Mouse (Mus musculus): ENCODE results near the gene Efna2. TPM values are rescaled to one million over a fixed set of nuclear protein-coding genes. Genes with fewer than 3 reads are reported as not detected.
"Not testable (repeated sequence)": the region's sequence is repeated elsewhere in the genome, so short reads cannot be mapped to it uniquely, and the experiment has no call there.

Gene Efna2
- polyA plus RNA-seq, 1 experiment from 2014 or later: 51.3 TPM

DNA sequence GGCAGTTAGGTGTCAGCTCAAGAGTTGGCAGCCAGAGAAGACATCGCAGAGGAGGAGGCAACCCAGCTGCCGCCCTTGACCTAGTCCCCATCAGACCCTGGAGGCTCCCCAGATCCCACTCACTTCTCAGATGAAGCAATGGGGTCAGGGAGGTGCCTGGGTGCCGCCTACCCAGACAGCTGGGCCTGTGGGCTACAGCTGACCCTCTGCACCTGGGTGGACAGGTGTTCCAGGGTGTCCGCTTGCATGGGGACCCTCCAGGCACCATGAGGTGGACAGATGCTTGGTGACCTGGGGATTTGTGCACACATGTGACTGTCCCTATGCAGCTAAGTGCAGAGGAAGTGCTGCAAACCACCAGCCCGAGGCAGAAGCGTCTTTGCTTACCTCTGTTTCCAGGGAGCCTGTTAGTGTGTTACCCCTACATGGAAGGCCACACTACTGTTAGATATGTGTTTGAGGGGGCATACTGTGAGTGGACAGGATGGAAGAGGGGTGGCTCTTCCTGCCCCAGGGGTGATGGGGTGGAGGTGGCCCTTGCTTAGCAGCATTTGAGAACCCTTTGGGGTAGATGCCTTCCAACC is 16.5 kb upstream of the Efna2 start:
- no peaks in the 10 kb centered on the region for H3K9me3 ChIP-seq (ENCODE audit: control insufficient read depth, low read length)
- ATAC-seq (ENCODE audit: insufficient number of reproducible peaks, low FRiP score, low TSS enrichment, low read depth) (no peak), DNase-seq (ENCODE audit: low spot score) (no peak)

GRCm38 (mm10) chr10:80163721-80164120 is 15.6 kb upstream of the Efna2 start:
- Histone ChIP-seq H3K27ac (replicated peaks; ENCODE audit: low read depth, low read length) (no peak overlapping the region), H3K9me3 (ENCODE audit: control insufficient read depth, low read length) (no peaks in the 10 kb centered on the region), H3K27me3 (ENCODE audit: control insufficient read depth, insufficient read depth, low read length) (no peaks in the 10 kb centered on the region), H3K36me3 (ENCODE audit: control insufficient read depth, insufficient read depth, low read length) (no peaks in the 10 kb centered on the region), H3K4me3 (ENCODE audit: low read depth, low read length) (no peak overlapping the region), H3K9ac (ENCODE audit: low read length) (no peak overlapping the region), H3K4me1 (ENCODE audit: control insufficient read depth, insufficient read depth, low read length) (peaks cover 51% of the 10 kb centered on the region), H3K4me2 (ENCODE audit: low read depth, severe bottlenecking) (no peak overlapping the region)
- ATAC-seq (ENCODE audit: insufficient number of reproducible peaks, low FRiP score, low TSS enrichment, low read depth) (no peak), DNase-seq (ENCODE audit: low spot score) (no peak)
- 74% methylated on average over 8 of the region's 8 CpGs for WGBS

More for the DNA sequence above, 16.5 kb upstream of the Efna2 start:
- H3K36me3 ChIP-seq (ENCODE audit: control insufficient read depth, insufficient read depth, low read length): no peaks in the 10 kb centered on the region; the same call in 1 of the 2 replicates
- 68% methylated on average over 6 of the region's 6 CpGs for WGBS
- H3K27me3 ChIP-seq (ENCODE audit: control insufficient read depth, insufficient read depth, low read length): no peaks in the 10 kb centered on the region
- no peak overlapping the region for H3K4me3 ChIP-seq (ENCODE audit: low read depth, low read length)
- peak overlapping the region; percentile 13; the same call in 1 of the 2 replicates for H3K4me2 ChIP-seq (ENCODE audit: low read depth, severe bottlenecking)
- peaks cover 54% of the 10 kb centered on the region for H3K4me1 ChIP-seq (ENCODE audit: control insufficient read depth, insufficient read depth, low read length)
- no peak overlapping the region for H3K9ac ChIP-seq (ENCODE audit: low read length)
- H3K27ac ChIP-seq (replicated peaks; ENCODE audit: low read depth, low read length): no peak overlapping the region; the same call in 1 of the 2 replicates

DNA sequence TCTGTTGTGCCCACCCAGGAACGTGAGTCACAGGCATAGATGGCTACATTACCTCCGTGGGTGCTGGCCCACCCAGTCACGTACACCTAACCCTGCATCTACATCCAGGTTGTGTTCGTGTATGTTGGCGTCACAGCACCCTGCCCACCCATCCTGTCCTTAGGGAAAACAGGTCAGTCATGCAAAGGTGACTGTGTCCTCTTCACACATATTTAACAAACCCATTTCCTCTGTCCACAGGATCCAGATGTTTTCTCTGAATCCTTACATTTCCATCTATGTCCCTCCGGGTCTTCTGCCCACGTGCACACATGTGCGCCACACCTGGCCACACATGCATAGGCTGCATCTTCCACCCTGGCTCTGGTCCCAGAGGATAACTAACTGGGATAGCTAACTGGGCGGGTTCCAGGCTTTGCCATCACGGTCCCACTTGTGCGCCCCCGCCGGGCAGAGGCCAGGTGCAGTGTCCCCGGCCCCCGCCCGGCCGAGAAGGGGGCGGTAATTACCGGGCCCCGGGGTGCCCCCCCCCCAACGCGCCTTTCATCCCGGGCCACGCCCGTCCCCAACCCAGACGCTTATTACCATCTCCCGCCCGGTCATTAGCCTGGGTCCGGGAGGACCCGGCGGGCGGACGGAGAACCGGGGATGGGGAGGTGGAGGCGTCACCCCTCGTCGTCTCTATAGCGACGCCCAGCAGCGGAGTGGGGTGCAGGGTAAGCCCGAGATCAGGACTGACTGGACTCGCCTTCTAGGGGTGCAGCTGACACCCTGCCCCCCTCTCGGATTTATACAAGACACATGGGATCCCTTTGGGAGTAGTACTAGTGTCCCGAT is 14.9 kb upstream of the Efna2 start:
- no peak for ATAC-seq (ENCODE audit: insufficient number of reproducible peaks, low FRiP score, low TSS enrichment, low read depth)
- peak overlapping the region; percentile 32; the same call in 1 of the 2 replicates for H3K9ac ChIP-seq (ENCODE audit: low read length)
- no peaks in the 10 kb centered on the region for H3K27me3 ChIP-seq (ENCODE audit: control insufficient read depth, insufficient read depth, low read length)
- H3K4me3 ChIP-seq (ENCODE audit: low read depth, low read length): peak overlapping the region; percentile 34
- H3K4me2 ChIP-seq (ENCODE audit: low read depth, severe bottlenecking): peak overlapping the region; percentile 83
- H3K27ac ChIP-seq (replicated peaks; ENCODE audit: low read depth, low read length): no peak overlapping the region
- 7% methylated on average over 44 of the region's 44 CpGs for WGBS
- H3K36me3 ChIP-seq (ENCODE audit: control insufficient read depth, insufficient read depth, low read length): no peaks in the 10 kb centered on the region
- H3K9me3 ChIP-seq (ENCODE audit: control insufficient read depth, low read length): no peaks in the 10 kb centered on the region
- DNase-seq (ENCODE audit: low spot score): no peak
- H3K4me1 ChIP-seq (ENCODE audit: control insufficient read depth, insufficient read depth, low read length): peaks cover 51% of the 10 kb centered on the region

GRCm38 (mm10) chr10:80164998-80165344 is 14.3 kb upstream of the Efna2 start:
- ATAC-seq (ENCODE audit: insufficient number of reproducible peaks, low FRiP score, low TSS enrichment, low read depth) (0 out of 2 replicates have a peak, but pooled peaks have one; percentile 2), DNase-seq (ENCODE audit: low spot score) (peak; percentile 99)
- H3K4me1 ChIP-seq (ENCODE audit: control insufficient read depth, insufficient read depth, low read length): peaks cover 50% of the 10 kb centered on the region
- under 1% methylated on average over 17 of the region's 17 CpGs for WGBS
- H3K4me2 ChIP-seq (ENCODE audit: low read depth, severe bottlenecking): peak overlapping the region; percentile 83
- H3K27ac ChIP-seq (replicated peaks; ENCODE audit: low read depth, low read length): no peak overlapping the region
- H3K9me3 ChIP-seq (ENCODE audit: control insufficient read depth, low read length): no peaks in the 10 kb centered on the region
- H3K4me3 ChIP-seq (ENCODE audit: low read depth, low read length): peak overlapping the region; percentile 34
- H3K9ac ChIP-seq (ENCODE audit: low read length): peak overlapping the region; percentile 32; the same call in 1 of the 2 replicates
- H3K36me3 ChIP-seq (ENCODE audit: control insufficient read depth, insufficient read depth, low read length): peaks cover 3% of the 10 kb centered on the region; the same call in 1 of the 2 replicates
- no peaks in the 10 kb centered on the region for H3K27me3 ChIP-seq (ENCODE audit: control insufficient read depth, insufficient read depth, low read length)

GRCm38 (mm10) chr10:80165392-80166128 is 13.7 kb upstream of the Efna2 start, which contains the start of gene Cirbp:
Cirbp (plus strand) TSS chr10:80165985.
- WGBS: 17% methylated on average over 20 of the region's 20 CpGs
- Histone ChIP-seq H3K9me3 (ENCODE audit: control insufficient read depth, low read length) (no peaks in the 10 kb centered on the region), H3K9ac (ENCODE audit: low read length) (peak within 1 kb of the TSS; percentile 32; the same call in 1 of the 2 replicates), H3K27ac (replicated peaks; ENCODE audit: low read depth, low read length) (no peak within 1 kb of the TSS), H3K4me1 (ENCODE audit: control insufficient read depth, insufficient read depth, low read length) (peaks cover 48% of the 10 kb centered on the region), H3K4me3 (ENCODE audit: low read depth, low read length) (peak within 1 kb of the TSS; percentile 34), H3K27me3 (ENCODE audit: control insufficient read depth, insufficient read depth, low read length) (no peaks in the 10 kb centered on the region), H3K4me2 (ENCODE audit: low read depth, severe bottlenecking) (peak within 1 kb of the TSS; percentile 83), H3K36me3 (ENCODE audit: control insufficient read depth, insufficient read depth, low read length) (peaks cover 8% of the 10 kb centered on the region; the same call in 1 of the 2 replicates)
- no peak for DNase-seq (ENCODE audit: low spot score)
- ATAC-seq (ENCODE audit: insufficient number of reproducible peaks, low FRiP score, low TSS enrichment, low read depth): no peak

GRCm38 (mm10) chr10:80166136-80166535 is 13.1 kb upstream of the Efna2 start:
- not testable (repeated sequence) for H3K4me3 ChIP-seq (ENCODE audit: low read depth, low read length)

DNA sequence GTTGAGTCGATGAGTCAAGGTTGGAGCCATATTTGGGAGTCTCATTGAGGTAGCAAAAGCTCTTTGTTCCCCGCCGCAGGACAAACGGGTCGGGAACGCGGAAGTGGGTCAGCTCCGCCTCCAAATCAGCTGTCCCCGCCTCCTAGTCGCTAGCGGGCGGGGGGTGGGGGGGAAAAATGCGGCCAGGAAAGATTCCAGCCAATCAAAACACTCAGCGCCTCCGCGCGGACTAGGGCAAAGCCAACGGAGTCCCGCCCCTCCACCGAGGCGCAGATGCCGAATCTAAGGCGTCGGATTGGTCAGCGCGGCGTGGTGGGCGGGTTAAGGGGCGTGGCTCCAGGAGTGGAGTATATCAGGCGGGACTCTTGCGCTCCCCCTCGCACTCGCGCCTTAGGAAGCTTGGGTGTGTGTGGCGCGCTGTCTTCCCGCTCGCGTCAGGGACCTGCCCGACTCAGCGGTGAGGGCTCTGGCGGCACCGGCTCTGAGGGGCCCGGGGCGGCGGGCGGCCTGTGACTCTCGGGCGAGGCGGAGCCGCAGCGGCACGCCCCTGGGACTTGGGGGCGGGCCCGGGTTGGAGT is 11.7 kb upstream of the Efna2 start:
- Histone ChIP-seq H3K27ac (replicated peaks; ENCODE audit: low read depth, low read length) (peak overlapping the region; percentile 99), H3K9me3 (ENCODE audit: control insufficient read depth, low read length) (no peaks in the 10 kb centered on the region), H3K9ac (ENCODE audit: low read length) (peak overlapping the region; percentile 99), H3K36me3 (ENCODE audit: control insufficient read depth, insufficient read depth, low read length) (peaks cover 19% of the 10 kb centered on the region), H3K4me3 (ENCODE audit: low read depth, low read length) (peak overlapping the region; percentile 92), H3K27me3 (ENCODE audit: control insufficient read depth, insufficient read depth, low read length) (no peaks in the 10 kb centered on the region), H3K4me2 (ENCODE audit: low read depth, severe bottlenecking) (peak overlapping the region; percentile 85), H3K4me1 (ENCODE audit: control insufficient read depth, insufficient read depth, low read length) (peaks cover 39% of the 10 kb centered on the region)
- DNase-seq (ENCODE audit: low spot score) (peak; percentile 99), ATAC-seq (ENCODE audit: insufficient number of reproducible peaks, low FRiP score, low TSS enrichment, low read depth) (peak; percentile 89)
- WGBS: 1% methylated on average over 46 of the region's 55 CpGs

More at GRCm38 (mm10) chr10:80166136-80166535, 13.1 kb upstream of the Efna2 start:
- DNase-seq (ENCODE audit: low spot score); H3K4me2 ChIP-seq (ENCODE audit: low read depth, severe bottlenecking); H3K9ac ChIP-seq (ENCODE audit: low read length); H3K27me3 ChIP-seq (ENCODE audit: control insufficient read depth, insufficient read depth, low read length); H3K27ac ChIP-seq (replicated peaks; ENCODE audit: low read depth, low read length); ATAC-seq (ENCODE audit: insufficient number of reproducible peaks, low FRiP score, low TSS enrichment, low read depth); H3K9me3 ChIP-seq (ENCODE audit: control insufficient read depth, low read length): not testable (repeated sequence)
- H3K36me3 ChIP-seq (ENCODE audit: control insufficient read depth, insufficient read depth, low read length): peaks cover 13% of the 10 kb centered on the region; the same call in 1 of the 2 replicates
- 74% methylated on average over 4 of the region's 4 CpGs for WGBS
- H3K4me1 ChIP-seq (ENCODE audit: control insufficient read depth, insufficient read depth, low read length): peaks cover 42% of the 10 kb centered on the region

All from limb, embryonic 11.5 days (tissue).